Mouse (Mus musculus): ENCODE results near the gene Ccn1. TPM values are rescaled to one million over a fixed set of nuclear protein-coding genes. Genes with fewer than 3 reads are reported as not detected.

Gene Ccn1
- not detected for polyA plus RNA-seq (2017; shearing (Covaris generic))

DNA sequence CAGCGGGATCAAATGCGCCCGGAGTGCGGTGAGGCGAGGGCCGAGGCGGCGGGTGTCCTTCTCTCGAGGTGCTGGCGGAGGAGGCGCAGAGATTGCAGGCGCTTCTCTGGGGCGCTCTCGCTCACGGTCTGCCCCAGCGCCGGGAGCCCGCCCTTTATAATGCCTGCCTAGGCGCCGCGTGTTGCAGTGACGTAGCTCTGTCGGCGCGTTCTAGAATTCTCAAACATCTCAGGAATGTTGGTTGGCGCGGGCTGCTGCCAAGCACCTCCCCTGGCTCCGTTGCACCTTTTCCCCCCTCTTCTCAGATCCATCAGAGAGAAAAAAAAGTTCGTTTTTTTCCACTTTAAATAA is at the start of gene Ccn1:
Gene Ccn1 (minus strand): TSS at position 130 of the 351 bp plus-strand sequence.

Other genes with a start within 250 kb of the Ccn1 start
- 34.7 TPM for gene Znhit6, start 73.8 kb downstream of the Ccn1 start, polyA plus RNA-seq (2017; shearing (Covaris generic))
- gene Ddah1, start 108.7 kb upstream of the Ccn1 start, polyA plus RNA-seq (2017; shearing (Covaris generic)): 0.14 TPM

Data from CD4-positive, CD25-positive, alpha-beta regulatory T cell (primary cell).